Mouse (Mus musculus): ENCODE results near the gene Trappc13.

Trappc13 gene

GRCm38 (mm10) chr13:104114827-104115226 lies 63.4 kb downstream of the Trappc13 start:
- no peak for DNase-seq (ENCODE audit: low spot score)

DNA sequence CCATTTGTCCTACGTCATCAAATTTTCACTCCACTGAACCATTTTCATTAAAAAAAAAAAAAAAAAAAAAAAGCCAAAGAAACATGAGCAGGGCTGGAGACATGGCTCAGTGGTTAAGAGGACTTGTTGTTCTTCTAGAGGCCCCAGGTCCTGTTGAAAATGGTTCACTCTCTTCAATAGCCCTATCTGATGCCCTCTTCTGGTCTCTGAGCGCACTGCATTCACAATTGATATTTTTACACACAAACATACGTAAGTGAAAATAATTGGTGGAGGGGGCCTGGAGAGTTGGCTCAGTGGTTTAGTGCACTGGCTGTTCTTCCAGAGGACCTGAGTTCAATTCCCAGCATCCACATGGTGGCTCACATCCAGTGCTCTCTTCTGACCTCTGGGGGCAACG lies 64.5 kb downstream of the Trappc13 start:
- DNase-seq (ENCODE audit: low spot score), result no peak

DNA sequence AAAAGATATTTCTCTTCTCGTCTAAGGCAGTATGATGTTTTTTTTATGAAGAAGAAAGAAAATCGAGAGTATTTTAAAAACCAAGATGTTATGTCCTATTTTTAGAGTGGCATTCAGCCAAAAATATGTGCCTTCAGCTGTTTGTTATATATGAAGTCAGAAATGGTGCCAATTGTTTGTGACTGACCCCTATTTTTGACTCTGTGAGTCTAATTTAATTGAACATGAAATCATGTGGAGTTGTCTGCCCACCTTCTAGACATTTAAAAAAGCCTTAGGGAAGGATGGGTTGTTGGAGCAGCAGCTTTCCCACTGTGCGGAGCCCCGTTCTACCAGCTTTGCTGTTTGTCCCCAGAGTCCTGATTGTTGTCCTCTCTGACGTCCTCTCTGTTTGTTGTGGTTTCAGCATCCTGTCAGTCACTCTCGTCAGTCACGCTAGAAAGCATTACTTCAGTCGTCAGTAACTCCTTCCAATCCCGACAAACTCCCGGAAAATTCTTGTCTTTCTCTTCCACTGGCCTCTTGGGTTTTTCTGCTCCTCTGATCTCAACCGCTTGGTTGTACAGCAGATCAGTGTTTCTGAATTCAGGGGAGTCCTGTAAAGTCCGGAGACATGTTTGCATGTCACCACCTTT lies 65.9 kb downstream of the Trappc13 start:
- no peak for DNase-seq (ENCODE audit: low spot score)

GRCm38 (mm10) chr13:104110526-104110925 lies 67.7 kb downstream of the Trappc13 start:
- no peak for DNase-seq (ENCODE audit: low spot score)

DNA sequence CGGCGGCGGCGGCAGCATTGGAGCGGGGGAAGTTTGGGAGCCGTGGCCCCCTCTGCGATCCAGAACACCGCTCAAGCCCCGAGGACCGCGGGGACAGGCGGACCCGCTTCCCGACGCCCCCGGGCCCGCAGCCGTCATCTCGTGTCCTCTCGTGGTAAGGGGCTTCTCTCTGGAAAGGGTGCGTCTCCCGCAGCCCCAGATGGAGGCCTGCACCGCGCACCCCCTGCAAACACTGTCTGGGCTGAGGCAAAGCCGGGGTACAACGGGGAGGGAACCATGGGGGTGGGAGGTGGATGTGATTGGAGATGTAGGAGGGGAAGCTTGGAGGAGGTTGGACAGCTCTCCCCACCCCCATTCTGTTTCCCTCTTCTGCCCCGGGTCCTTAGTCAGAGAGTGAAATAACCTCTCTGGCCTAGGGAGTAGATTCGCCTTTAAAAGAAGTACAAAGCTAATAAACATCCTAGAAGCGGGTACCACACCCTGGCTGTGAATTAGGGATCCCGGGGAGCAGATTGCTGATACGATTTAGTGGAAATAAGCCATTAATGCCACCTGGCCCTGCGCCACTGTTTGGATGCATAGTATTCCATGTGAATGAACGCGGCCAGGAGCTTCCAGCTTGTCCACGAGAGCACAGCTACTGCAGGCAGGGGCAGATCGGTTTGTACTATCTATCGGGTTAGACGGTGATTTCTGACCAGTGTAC lies 68.3 kb downstream of the Trappc13 start:
- peak; percentile 18 for DNase-seq (ENCODE audit: low spot score)

DNA sequence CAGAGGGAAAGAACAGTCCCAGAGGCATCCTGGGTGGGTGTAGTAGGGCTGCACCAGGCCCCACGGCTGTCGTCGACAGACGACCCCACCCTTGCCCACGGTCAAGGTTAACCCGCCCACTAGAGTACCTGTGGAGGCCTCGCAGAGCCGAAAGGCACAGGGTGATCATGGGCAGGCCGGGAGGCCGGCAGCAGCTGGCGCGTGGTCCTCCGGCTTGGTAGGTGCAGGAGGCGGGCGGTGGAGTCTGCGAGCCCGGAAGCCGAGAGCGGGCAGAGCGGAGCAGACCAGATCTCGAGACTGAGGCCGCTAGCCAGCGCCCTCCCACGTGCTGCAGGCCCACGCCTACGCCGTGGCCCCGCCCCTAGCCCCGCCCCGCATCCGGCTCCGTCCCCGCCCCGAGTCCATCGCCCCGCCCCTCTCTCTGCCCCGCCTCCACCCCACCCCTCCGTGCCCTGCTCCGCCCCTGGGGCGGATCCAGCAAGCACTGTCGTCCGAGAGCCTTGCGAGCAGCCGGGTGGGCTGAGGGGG lies 68.9 kb downstream of the Trappc13 start, which contains the start of the genes Nln and Sgtb:
Nln (minus strand) TSS at position 327 of the 528 bp plus-strand sequence.
Sgtb (plus strand) TSS at position 454 of the 528 bp plus-strand sequence.
- peak; percentile 86 for DNase-seq (ENCODE audit: low spot score)

DNA sequence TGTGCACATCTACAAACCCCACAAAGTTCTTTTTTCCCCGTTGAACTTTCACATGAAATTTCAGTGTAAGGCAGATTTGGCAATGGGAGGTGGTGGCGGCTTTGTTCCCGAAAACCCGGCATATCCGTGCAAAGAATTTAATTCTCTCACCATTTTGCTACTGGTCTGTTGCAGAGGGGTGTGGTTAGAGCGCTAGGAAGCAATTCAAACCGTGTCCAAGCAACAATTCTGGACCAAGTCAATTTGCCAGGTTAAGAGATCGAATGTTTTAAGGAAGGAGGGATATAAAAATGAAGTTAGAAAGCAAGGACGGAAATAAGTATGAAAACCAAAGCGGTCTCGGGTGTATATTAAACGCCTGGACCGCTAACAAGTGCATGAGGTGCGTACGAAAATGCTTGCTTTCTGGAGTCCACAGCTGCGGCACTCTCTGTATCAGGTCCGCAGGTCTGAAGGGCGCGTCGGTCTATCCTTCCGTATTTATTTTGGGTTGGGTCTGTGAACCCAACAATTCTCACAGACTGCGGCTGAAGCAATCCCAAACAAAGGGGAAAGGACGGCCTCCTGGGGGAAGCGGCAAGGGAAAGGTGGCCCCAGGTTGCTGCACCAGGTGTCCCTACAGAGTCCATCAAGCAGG lies 69.5 kb downstream of the Trappc13 start:
- DNase-seq (ENCODE audit: low spot score), result peak; percentile 16

- no peak for DNase-seq (ENCODE audit: low spot score)
These were observed 76.5 kb downstream of the Trappc13 start for GRCm38 (mm10) chr13:104101606-104102235.

DNA sequence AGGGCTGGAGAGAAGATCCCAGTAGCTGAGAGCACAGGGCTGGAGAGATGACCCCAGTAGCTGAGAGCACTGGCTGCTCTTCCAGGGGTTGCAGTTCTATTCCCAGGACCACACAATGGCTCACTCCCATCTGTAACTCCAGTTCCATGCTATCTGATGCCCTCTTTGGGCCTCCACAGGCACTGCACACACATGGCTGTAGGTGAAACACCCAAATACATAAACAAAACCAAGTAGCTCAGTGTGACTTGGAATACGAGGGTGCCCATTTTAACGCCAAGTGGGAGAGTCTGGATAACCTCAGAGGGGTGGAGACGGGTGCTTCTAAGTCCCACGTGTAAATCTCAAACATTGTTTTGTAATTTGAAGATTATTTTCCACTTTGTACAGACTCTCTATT lies 77.9 kb downstream of the Trappc13 start:
- no peak for DNase-seq (ENCODE audit: low spot score)

GRCm38 (mm10) chr13:104097190-104097589 lies 81.1 kb downstream of the Trappc13 start:
- peak; percentile 20 for DNase-seq (ENCODE audit: low spot score)

DNA sequence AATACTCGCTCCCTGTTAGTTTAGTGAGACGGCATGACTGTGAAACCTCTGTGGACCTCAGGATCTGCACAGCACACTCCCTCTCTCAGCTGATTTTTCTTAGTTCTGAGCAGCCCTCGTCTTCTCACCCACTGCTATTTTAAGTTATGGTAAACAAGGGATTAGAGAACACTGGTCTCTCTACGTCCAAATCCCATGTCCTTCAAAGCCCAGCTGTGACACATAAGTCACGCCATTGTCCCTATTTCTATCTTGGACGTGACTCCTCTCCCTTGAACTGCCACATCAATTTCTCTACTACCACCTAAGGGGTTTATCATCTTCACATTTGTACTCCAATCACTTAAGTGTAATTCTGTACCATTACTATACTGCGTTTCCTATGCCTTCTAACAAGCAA lies 82.3 kb downstream of the Trappc13 start:
- no peak for DNase-seq (ENCODE audit: low spot score)

DNA sequence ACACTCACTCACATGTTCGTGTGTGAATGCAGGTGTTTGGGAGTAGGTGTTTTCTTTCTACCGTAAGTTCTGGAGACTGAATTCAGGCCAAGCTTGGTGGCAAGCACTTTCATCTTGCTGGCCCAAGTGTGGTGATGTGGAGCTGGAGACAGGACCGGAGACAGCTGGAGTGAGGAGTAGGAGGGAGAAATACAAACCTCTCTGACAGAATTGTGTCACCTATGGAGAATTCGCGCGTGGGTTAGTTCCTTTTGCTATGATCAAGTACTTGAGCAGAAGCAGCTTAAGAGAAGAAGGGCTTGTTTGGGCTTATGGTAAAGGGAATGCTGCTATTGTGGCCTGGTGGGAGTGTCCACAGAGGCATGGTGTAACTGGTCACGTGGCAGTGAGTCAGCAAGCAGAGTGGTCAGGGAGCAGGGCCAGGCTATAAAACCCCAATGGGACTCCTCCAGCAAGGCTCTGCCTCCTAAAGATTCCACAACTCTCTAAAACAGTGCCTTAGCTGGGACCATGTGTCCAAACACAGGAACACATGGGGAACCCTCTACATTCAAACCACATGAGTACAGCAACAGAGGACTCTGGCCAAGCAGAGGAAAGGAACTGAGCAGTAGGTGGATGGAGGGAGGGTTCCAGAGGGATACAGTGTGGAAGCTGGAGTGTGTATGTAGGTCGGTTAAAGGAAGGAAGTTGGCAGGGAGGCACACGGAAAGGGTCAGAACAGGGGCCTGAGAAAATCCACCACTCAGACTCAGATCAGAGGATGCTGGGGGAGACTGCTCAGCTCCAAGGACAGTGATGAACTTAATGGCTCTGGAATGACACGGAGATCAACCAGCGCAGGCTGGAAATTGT lies 83.5 kb downstream of the Trappc13 start:
- peak; percentile 23 for DNase-seq (ENCODE audit: low spot score)

Data from lung, postnatal 25 days (tissue).